Mouse (Mus musculus) B cell, adult 2 months (primary cell): Measurements from ENCODE around the gene Tigd2.

ENCODE experiments used
- DNase-seq, 2 experiments: peaks; one replicate each; pipeline ENCODE4 v3.0.0; 2022

Gene Tigd2

GRCm38 (mm10) chr6:59208685-59209298, at the start of gene Tigd2:
TSS of gene Tigd2 (plus strand) at chr6:59208870.
- peak; percentile 95 for DNase-seq

- DNase-seq = no peak
Measured at GRCm38 (mm10) chr6:59161801-59162478, 46.7 kb upstream of the Tigd2 start.

- DNase-seq = no peak
Measured at GRCm38 (mm10) chr6:59162887-59163286, 45.8 kb upstream of the Tigd2 start.

GRCm38 (mm10) chr6:59163407-59163806, 45.3 kb upstream of the Tigd2 start:
- no peak for DNase-seq

- DNase-seq = no peak
Measured at GRCm38 (mm10) chr6:59168939-59169338, 39.7 kb upstream of the Tigd2 start.

- no peak for DNase-seq
Measured at GRCm38 (mm10) chr6:59171230-59171629, 37.4 kb upstream of the Tigd2 start.

GRCm38 (mm10) chr6:59173940-59174339, 34.7 kb upstream of the Tigd2 start:
- no peak for DNase-seq

- DNase-seq = no peak
Measured at GRCm38 (mm10) chr6:59178051-59178450, 30.6 kb upstream of the Tigd2 start.

GRCm38 (mm10) chr6:59180376-59180996, 28.2 kb upstream of the Tigd2 start:
- DNase-seq = peak; percentile 68 to 70

- DNase-seq = peak; percentile 74 to 76
Measured at GRCm38 (mm10) chr6:59185010-59185699, 23.5 kb upstream of the Tigd2 start.

GRCm38 (mm10) chr6:59190006-59190405, 18.7 kb upstream of the Tigd2 start:
- no peak for DNase-seq

GRCm38 (mm10) chr6:59194518-59194917, 14.2 kb upstream of the Tigd2 start:
- DNase-seq = peak; percentile 39 to 40

GRCm38 (mm10) chr6:59195849-59196635, 12.6 kb upstream of the Tigd2 start:
- DNase-seq = no peak

- no peak for DNase-seq
Measured at GRCm38 (mm10) chr6:59196746-59197145, 11.9 kb upstream of the Tigd2 start.

- DNase-seq = no peak
Measured at GRCm38 (mm10) chr6:59198356-59198755, 10.3 kb upstream of the Tigd2 start.

GRCm38 (mm10) chr6:59199021-59199420, 9.6 kb upstream of the Tigd2 start:
- no peak for DNase-seq

GRCm38 (mm10) chr6:59207561-59207960, 1.1 kb upstream of the Tigd2 start:
- no peak for DNase-seq

- peak in 1 of 2 experiments; percentile 63 for DNase-seq
Measured at GRCm38 (mm10) chr6:59209299-59209707, 633 bp downstream of the Tigd2 start.

- no peak for DNase-seq
Measured at GRCm38 (mm10) chr6:59233191-59233590, 24.5 kb downstream of the Tigd2 start.

GRCm38 (mm10) chr6:59233651-59234050, 25.0 kb downstream of the Tigd2 start:
- no peak for DNase-seq

- DNase-seq = peak; percentile 11 to 14
Measured at GRCm38 (mm10) chr6:59249675-59250074, 41.0 kb downstream of the Tigd2 start.

GRCm38 (mm10) chr6:59250536-59250935, 41.9 kb downstream of the Tigd2 start:
- no peak for DNase-seq

GRCm38 (mm10) chr6:59255909-59256308, 47.2 kb downstream of the Tigd2 start:
- no peak for DNase-seq
